Mouse (Mus musculus) lung, embryonic 14.5 days (tissue): ENCODE results near the gene Mgat4e. TPM values are rescaled to one million over a fixed set of nuclear protein-coding genes. Genes with fewer than 3 reads are reported as not detected.

Experiments used
- ATAC-seq: fragments of 200-750 bp; cut with Nextera tagmentation; 2 replicates; pipeline ENCODE4 v1.8.0; 2017; ENCODE audit warnings: mild to moderate bottlenecking, moderate TSS enrichment, moderate library complexity; ENCODE audit not compliant: insufficient read depth
- DNase-seq: peaks from one replicate; pipeline ENCODE4 v3.0.0-alpha.2; 2015
- H3K27ac ChIP-seq: fragments of 300-500 bp; sonication (generic); 2 replicates; pipeline ENCODE4 v1.5.1; 2014; ENCODE audit warnings: low read depth, mild to moderate bottlenecking, moderate library complexity
- H3K27me3 ChIP-seq: fragments of 300-500 bp; sonication (generic); 2 replicates; pipeline ENCODE4 v1.6.1; 2014; ENCODE audit warnings: low read length, control low read depth; ENCODE audit not compliant: insufficient read depth
- H3K36me3 ChIP-seq: fragments of 300-500 bp; sonication (generic); 2 replicates; pipeline ENCODE4 v1.6.1; 2014; ENCODE audit warnings: control low read depth; ENCODE audit not compliant: insufficient read depth
- H3K4me1 ChIP-seq: fragments of 300-500 bp; sonication (generic); 2 replicates; pipeline ENCODE4 v1.6.1; 2014; ENCODE audit warnings: antibody characterized with exemption, control low read depth; ENCODE audit not compliant: insufficient read depth
- H3K4me2 ChIP-seq: fragments of 300-500 bp; sonication (generic); 2 replicates; pipeline ENCODE4 v1.6.1; 2014; ENCODE audit warnings: mild to moderate bottlenecking
- H3K4me3 ChIP-seq: fragments of 300-500 bp; sonication (generic); 2 replicates; pipeline ENCODE4 v1.5.1; 2014; ENCODE audit warnings: low read depth, low read length
- H3K9ac ChIP-seq: fragments of 300-500 bp; sonication (generic); 2 replicates; pipeline ENCODE4 v1.6.1; 2014
- H3K9me3 ChIP-seq: fragments of 300-500 bp; sonication (generic); 2 replicates; pipeline ENCODE4 v1.6.1; 2016; ENCODE audit warnings: low read depth, low read length, control low read depth
- CTCF ChIP-seq: IDR thresholded peaks from 2 replicates; pipeline ENCODE4 v1.5.1; 2016; ENCODE audit warnings: antibody characterized with exemption, low read depth
- WGBS: fragments of 180-500 bp; shearing (Covaris S2); extraction: QIAGEN DNeasy Blood & Tissue Kit; methylation state at CpG from one replicate; pipeline ENCODE4 v1.1.7; 2014; 5-methylcytosine and 5-hydroxymethylcytosine counted together
- polyA plus RNA-seq: library from polyadenylated mRNA; unstranded; fragments of >200 nt; fragmentation: Nextera tagmentation; extraction: Ambion mirVana; gene quantifications from 2 replicates; pipeline ENCODE4 v1.2.1, GENCODE M21; 2014

Mgat4e gene
- polyA plus RNA-seq, 1 experiment from 2014 or later = not detected

DNA sequence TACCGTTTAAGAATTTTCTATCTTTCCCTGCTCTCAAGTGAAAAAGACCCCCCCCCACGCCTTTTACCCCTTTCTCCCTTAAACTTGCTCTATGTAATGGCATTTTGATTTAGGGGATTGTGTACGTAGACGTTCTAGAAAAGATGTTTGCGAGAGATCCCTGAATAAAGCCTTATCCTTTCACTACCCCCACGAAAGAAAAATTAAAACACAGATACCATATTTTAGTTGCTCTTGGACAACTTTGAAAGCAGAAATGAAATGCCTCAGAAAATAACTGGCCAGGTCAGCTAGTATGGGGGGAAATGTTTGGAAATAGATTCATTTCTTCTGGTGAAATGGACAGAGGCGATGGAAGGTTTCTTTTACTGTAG is 12.3 kb upstream of the Mgat4e start:
- no peak for ATAC-seq
- peak overlapping the region; percentile 100 for H3K4me3 ChIP-seq
- DNase-seq = no peak
- peaks cover 12% of the 10 kb centered on the region for H3K4me1 ChIP-seq
- H3K9ac ChIP-seq = peak overlapping the region; percentile 98
- no peak for TF ChIP-seq CTCF
- no peaks in the 10 kb centered on the region for H3K27me3 ChIP-seq
- WGBS = 8% methylated on average over 7 of the region's 7 CpGs
- no peaks in the 10 kb centered on the region for H3K36me3 ChIP-seq
- no peaks in the 10 kb centered on the region for H3K9me3 ChIP-seq
- 0 out of 2 replicates have a peak overlapping the region, but pooled peaks have one; percentile 96 for H3K27ac ChIP-seq
- peak overlapping the region; percentile 67 for H3K4me2 ChIP-seq

DNA sequence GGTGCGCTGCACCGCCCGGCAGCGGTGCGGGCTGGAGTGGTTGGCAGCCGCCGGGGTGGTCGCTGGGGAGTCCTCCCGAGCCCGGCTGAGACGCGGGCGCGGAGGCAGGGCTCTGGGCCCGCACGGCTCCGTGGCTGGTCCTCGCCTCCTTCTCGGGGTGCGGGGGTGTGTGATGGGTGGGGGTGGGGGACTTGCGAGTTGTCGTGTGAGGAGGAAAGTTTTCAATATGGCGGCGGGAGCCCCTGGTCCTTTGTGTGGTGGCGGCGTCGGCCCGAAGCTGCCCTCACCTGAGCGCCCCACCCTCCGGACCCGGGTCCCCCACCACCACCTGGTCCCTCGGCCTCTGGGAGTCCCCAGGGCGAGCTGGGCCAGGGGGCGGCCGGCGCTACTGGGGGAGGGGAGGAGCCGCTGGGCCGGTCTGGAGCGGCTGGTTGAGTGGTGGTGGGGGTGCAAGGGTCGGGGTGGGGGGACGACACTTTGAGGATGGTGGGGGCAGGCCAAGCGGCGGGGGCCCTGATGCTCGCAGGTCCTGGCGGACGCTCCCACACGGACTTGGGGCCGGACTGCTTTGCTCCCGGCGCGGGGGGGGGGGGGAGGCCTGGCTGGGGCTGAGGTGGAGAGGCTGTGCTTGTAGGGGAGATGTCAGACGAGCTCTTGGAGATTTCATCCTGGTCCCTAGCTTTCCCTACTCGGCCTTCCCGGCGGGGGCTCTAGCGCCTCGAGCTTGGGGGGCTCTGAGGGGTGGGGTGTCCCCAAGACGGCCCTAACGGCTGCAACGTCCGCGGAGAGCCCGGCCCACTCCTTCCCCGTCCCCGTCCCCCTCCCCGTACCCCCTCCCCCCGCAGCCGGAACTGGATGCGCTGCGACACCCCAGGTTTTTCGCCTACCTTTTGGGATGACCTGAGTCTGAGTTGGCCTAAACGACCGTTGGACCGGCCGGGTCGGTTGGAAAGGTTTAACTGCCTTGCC is 11.6 kb upstream of the Mgat4e start:
- no peaks in the 10 kb centered on the region for H3K27me3 ChIP-seq
- H3K36me3 ChIP-seq = no peaks in the 10 kb centered on the region
- TF ChIP-seq CTCF = no peak
- H3K4me1 ChIP-seq = peaks cover 12% of the 10 kb centered on the region
- peak overlapping the region; percentile 67 for H3K4me2 ChIP-seq
- no peaks in the 10 kb centered on the region for H3K9me3 ChIP-seq
- peak overlapping the region; percentile 96 for H3K27ac ChIP-seq
- ATAC-seq (0 out of 2 replicates have a peak, but pooled peaks have one; percentile 5), DNase-seq (peak; percentile 53)
- H3K9ac ChIP-seq = peak overlapping the region; percentile 98
- under 1% methylated on average over 72 of the region's 76 CpGs for WGBS
- H3K4me3 ChIP-seq = peak overlapping the region; percentile 100

DNA sequence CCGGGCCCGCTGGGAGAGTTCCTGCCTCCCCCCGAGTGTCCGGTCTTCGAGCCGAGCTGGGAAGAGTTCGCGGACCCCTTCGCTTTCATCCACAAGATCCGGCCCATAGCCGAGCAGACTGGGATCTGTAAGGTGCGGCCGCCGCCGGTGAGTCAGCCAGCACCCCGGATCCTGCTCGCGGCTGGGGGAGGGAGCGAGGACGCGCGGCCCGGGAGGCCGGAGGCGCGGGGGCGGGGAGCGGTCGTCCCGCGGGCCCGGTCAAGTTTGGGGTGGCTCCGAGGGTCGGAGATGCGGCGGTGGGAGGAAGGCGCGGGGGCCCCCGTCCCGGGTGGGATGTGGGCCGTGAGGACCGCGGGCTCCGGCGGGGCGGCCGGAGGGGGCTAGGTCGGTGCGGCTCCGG is 10.9 kb upstream of the Mgat4e start:
- no peak for DNase-seq
- peak overlapping the region; percentile 96 for H3K27ac ChIP-seq
- no peaks in the 10 kb centered on the region for H3K9me3 ChIP-seq
- no peaks in the 10 kb centered on the region for H3K27me3 ChIP-seq
- peak overlapping the region; percentile 98 for H3K9ac ChIP-seq
- ATAC-seq = no peak
- peak overlapping the region; percentile 67 for H3K4me2 ChIP-seq
- peaks cover 18% of the 10 kb centered on the region for H3K4me1 ChIP-seq
- peak overlapping the region; percentile 100 for H3K4me3 ChIP-seq
- under 1% methylated on average over 40 of the region's 50 CpGs for WGBS
- no peak for TF ChIP-seq CTCF
- H3K36me3 ChIP-seq = no peaks in the 10 kb centered on the region

DNA sequence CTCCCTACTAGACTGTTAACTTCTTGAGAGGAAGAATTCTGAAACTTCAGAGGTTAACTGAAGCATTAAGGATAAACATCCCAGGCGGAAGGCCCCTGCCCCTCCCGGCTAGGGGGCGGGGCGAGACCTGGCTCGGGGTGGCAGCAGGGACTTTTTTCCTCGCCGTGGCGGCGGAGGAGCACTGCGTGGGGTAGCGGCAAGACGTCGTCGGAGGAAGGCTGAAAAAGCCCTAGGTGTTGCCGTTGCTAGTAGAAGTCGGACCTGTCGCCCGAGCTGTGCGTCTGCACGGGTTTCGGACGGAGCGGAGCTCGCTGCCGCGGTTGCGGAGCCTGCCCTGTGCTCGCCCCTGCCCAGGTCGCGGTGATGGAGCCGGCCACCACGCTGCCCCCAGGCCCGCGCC is 10.5 kb upstream of the Mgat4e start, which contains the start of gene Kdm5b:
Kdm5b (plus strand) TSS at position 196 of the 400 bp plus-strand sequence.
- H3K9ac ChIP-seq = peak within 1 kb of the TSS; percentile 98
- no peaks in the 10 kb centered on the region for H3K36me3 ChIP-seq
- no peak for TF ChIP-seq CTCF
- under 1% methylated on average over 34 of the region's 34 CpGs for WGBS
- H3K9me3 ChIP-seq = no peaks in the 10 kb centered on the region
- no peaks in the 10 kb centered on the region for H3K27me3 ChIP-seq
- H3K4me2 ChIP-seq = peak within 1 kb of the TSS; percentile 67
- DNase-seq = peak; percentile 93
- peak within 1 kb of the TSS; percentile 100 for H3K4me3 ChIP-seq
- peaks cover 18% of the 10 kb centered on the region for H3K4me1 ChIP-seq
- peak within 1 kb of the TSS; percentile 96 for H3K27ac ChIP-seq
- ATAC-seq = peak; percentile 6; the same call in 1 of the 2 replicates

DNA sequence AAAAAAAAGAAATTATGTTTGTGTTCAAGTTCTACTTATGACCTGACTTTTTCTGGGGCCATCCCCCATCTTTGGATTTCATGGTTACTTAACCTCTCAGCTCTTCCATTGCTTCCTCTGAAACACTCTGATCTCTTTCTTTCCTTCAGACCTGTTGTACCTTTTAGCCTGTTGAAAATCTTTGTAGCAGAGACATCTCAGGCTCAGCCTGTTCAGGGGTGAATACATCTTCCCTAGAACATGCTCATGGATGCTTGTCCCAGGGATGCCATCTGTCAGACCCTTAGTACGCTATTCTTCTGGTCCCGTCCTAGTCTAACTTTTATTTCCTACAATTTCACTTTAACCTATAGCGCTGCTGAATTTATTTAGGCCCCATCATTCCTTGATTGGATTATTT is 9.7 kb upstream of the Mgat4e start:
- 71% methylated on average over 3 of the region's 3 CpGs for WGBS
- H3K27me3 ChIP-seq = no peaks in the 10 kb centered on the region
- TF ChIP-seq CTCF = no peak
- no peak overlapping the region for H3K27ac ChIP-seq
- H3K9ac ChIP-seq = no peak overlapping the region
- H3K4me1 ChIP-seq = peaks cover 18% of the 10 kb centered on the region
- no peaks in the 10 kb centered on the region for H3K9me3 ChIP-seq
- DNase-seq = no peak
- peak overlapping the region; percentile 67; the same call in 1 of the 2 replicates for H3K4me2 ChIP-seq
- no peaks in the 10 kb centered on the region for H3K36me3 ChIP-seq
- no peak overlapping the region for H3K4me3 ChIP-seq
- no peak for ATAC-seq

GRCm38 (mm10) chr1:134558511-134558910 is 9.0 kb upstream of the Mgat4e start:
- no peaks in the 10 kb centered on the region for H3K9me3 ChIP-seq
- no peaks in the 10 kb centered on the region for H3K27me3 ChIP-seq
- no peak overlapping the region for H3K9ac ChIP-seq
- TF ChIP-seq CTCF = no peak
- H3K4me2 ChIP-seq = no peak overlapping the region
- no peak overlapping the region for H3K27ac ChIP-seq
- ATAC-seq = no peak
- peaks cover 18% of the 10 kb centered on the region for H3K4me1 ChIP-seq
- WGBS = 70% methylated on average over 5 of the region's 5 CpGs
- no peak for DNase-seq
- H3K36me3 ChIP-seq = no peaks in the 10 kb centered on the region
- no peak overlapping the region for H3K4me3 ChIP-seq

- ATAC-seq = peak; percentile 97
- H3K4me2 ChIP-seq = peak overlapping the region; percentile 93
- H3K36me3 ChIP-seq = no peaks in the 10 kb centered on the region
- H3K27ac ChIP-seq = peak overlapping the region; percentile 89
- TF ChIP-seq CTCF = no peak
- peak; percentile 98 for DNase-seq
- under 1% methylated on average over 35 of the region's 35 CpGs for WGBS
- peak overlapping the region; percentile 63 for H3K4me3 ChIP-seq
- H3K9ac ChIP-seq = peak overlapping the region; percentile 74
- H3K4me1 ChIP-seq = peaks cover 10% of the 10 kb centered on the region
- H3K27me3 ChIP-seq = no peaks in the 10 kb centered on the region
- no peaks in the 10 kb centered on the region for H3K9me3 ChIP-seq
Measured at GRCm38 (mm10) chr1:134556671-134557218, 7.3 kb upstream of the Mgat4e start.
